Mouse (Mus musculus): ENCODE results near the gene Dgat2.

DNA sequence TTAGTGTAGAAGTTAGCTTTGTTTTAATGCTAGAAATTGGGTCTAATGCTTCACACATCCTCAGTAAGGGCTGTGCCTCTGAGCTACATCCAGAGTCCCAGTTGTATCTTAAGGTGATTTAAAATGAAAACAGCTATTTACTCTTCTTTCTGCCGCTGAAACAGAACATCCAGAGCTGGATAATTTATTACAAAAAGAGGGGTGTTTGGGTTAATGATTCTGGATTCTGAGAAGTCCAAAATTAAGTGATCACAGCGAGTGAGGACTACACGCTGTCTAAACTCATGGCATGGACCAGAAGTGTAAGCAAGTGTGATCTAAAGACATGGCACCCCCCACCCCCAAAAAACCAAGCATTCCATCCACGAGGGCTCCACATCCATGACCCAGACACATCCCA, 11.4 kb upstream of the Dgat2 start:
- TF ChIP-seq CTCF (IDR thresholded peaks at IDR 0.05; ENCODE audit: control insufficient read depth, insufficient read depth, low read length): no peak
- no peak for TF ChIP-seq POLR2A (IDR thresholded peaks at IDR 0.05; ENCODE audit: borderline replicate concordance, control insufficient read depth, low read depth, low read length)

Data from bone marrow, adult 2 months (tissue).